Mouse (Mus musculus): ENCODE results near the gene Tomt. TPM values are rescaled to one million over a fixed set of nuclear protein-coding genes. Genes with fewer than 3 reads are reported as not detected.
A peak's percentile ranks its signal among the peaks of the same experiment; 100 is the strongest.
"Not testable (repeated sequence)": the region's sequence is repeated elsewhere in the genome, so short reads cannot be mapped to it uniquely, and the experiment has no call there.

Tomt gene
- polyA plus RNA-seq, 1 experiment from 2014 or later = 0.13 TPM

GRCm38 (mm10) chr7:101937569-101937968 is 31.4 kb upstream of the Tomt start:
- no peak overlapping the region for H3K4me2 ChIP-seq (replicated peaks; ENCODE audit: low read depth, low read length)
- H3K9ac ChIP-seq (replicated peaks; ENCODE audit: low read depth, low read length) = no peak overlapping the region
- no peaks in the 10 kb centered on the region for H3K27me3 ChIP-seq (ENCODE audit: control insufficient read depth, insufficient read depth, low read length)
- 90% methylated on average over 4 of the region's 4 CpGs for WGBS
- H3K9me3 ChIP-seq (ENCODE audit: control insufficient read depth, low read depth, low read length) = no peaks in the 10 kb centered on the region
- H3K36me3 ChIP-seq (ENCODE audit: control insufficient read depth, insufficient read depth, low read length) = no peaks in the 10 kb centered on the region
- no peak overlapping the region for H3K27ac ChIP-seq (ENCODE audit: low read length)
- H3K4me3 ChIP-seq (ENCODE audit: low read depth, low read length) = no peak overlapping the region
- ATAC-seq (ENCODE audit: insufficient number of reproducible peaks, insufficient read depth, low FRiP score, low read depth) = no peak
- peaks cover 3% of the 10 kb centered on the region; the same call in 1 of the 2 replicates for H3K4me1 ChIP-seq (ENCODE audit: control insufficient read depth, insufficient read depth, low read length)

GRCm38 (mm10) chr7:101936996-101937395 is 30.8 kb upstream of the Tomt start:
- peaks cover 4% of the 10 kb centered on the region; the same call in 1 of the 2 replicates for H3K4me1 ChIP-seq (ENCODE audit: control insufficient read depth, insufficient read depth, low read length)
- H3K9me3 ChIP-seq (ENCODE audit: control insufficient read depth, low read depth, low read length) = no peaks in the 10 kb centered on the region
- WGBS = 94% methylated on average over 4 of the region's 4 CpGs
- no peak overlapping the region for H3K4me3 ChIP-seq (ENCODE audit: low read depth, low read length)
- no peaks in the 10 kb centered on the region for H3K27me3 ChIP-seq (ENCODE audit: control insufficient read depth, insufficient read depth, low read length)
- no peak for ATAC-seq (ENCODE audit: insufficient number of reproducible peaks, insufficient read depth, low FRiP score, low read depth)
- no peaks in the 10 kb centered on the region for H3K36me3 ChIP-seq (ENCODE audit: control insufficient read depth, insufficient read depth, low read length)
- H3K4me2 ChIP-seq (replicated peaks; ENCODE audit: low read depth, low read length) = no peak overlapping the region
- H3K27ac ChIP-seq (ENCODE audit: low read length) = no peak overlapping the region
- no peak overlapping the region for H3K9ac ChIP-seq (replicated peaks; ENCODE audit: low read depth, low read length)

- peaks cover 4% of the 10 kb centered on the region; the same call in 1 of the 2 replicates for H3K4me1 ChIP-seq (ENCODE audit: control insufficient read depth, insufficient read depth, low read length)
- no peaks in the 10 kb centered on the region for H3K9me3 ChIP-seq (ENCODE audit: control insufficient read depth, low read depth, low read length)
- no peak overlapping the region for H3K27ac ChIP-seq (ENCODE audit: low read length)
- H3K4me2 ChIP-seq (replicated peaks; ENCODE audit: low read depth, low read length) = no peak overlapping the region
- no peaks in the 10 kb centered on the region for H3K36me3 ChIP-seq (ENCODE audit: control insufficient read depth, insufficient read depth, low read length)
- ATAC-seq (ENCODE audit: insufficient number of reproducible peaks, insufficient read depth, low FRiP score, low read depth) = no peak
- H3K27me3 ChIP-seq (ENCODE audit: control insufficient read depth, insufficient read depth, low read length) = no peaks in the 10 kb centered on the region
- no peak overlapping the region for H3K4me3 ChIP-seq (ENCODE audit: low read depth, low read length)
- 92% methylated on average over 4 of the region's 4 CpGs for WGBS
- no peak overlapping the region for H3K9ac ChIP-seq (replicated peaks; ENCODE audit: low read depth, low read length)
These were observed 29.8 kb upstream of the Tomt start for GRCm38 (mm10) chr7:101935957-101936356.

- Histone ChIP-seq H3K36me3 (ENCODE audit: control insufficient read depth, insufficient read depth, low read length) (no peaks in the 10 kb centered on the region), H3K27me3 (ENCODE audit: control insufficient read depth, insufficient read depth, low read length) (no peaks in the 10 kb centered on the region), H3K27ac (ENCODE audit: low read length) (peak within 1 kb of the TSS; percentile 62), H3K4me2 (replicated peaks; ENCODE audit: low read depth, low read length) (peak within 1 kb of the TSS; percentile 68), H3K4me1 (ENCODE audit: control insufficient read depth, insufficient read depth, low read length) (peaks cover 4% of the 10 kb centered on the region; the same call in 1 of the 2 replicates), H3K9me3 (ENCODE audit: control insufficient read depth, low read depth, low read length) (no peaks in the 10 kb centered on the region), H3K9ac (replicated peaks; ENCODE audit: low read depth, low read length) (peak within 1 kb of the TSS; percentile 65), H3K4me3 (ENCODE audit: low read depth, low read length) (peak within 1 kb of the TSS; percentile 90)
- 0% methylated on average over 40 of the region's 40 CpGs for WGBS
- peak; percentile 98 for ATAC-seq (ENCODE audit: insufficient number of reproducible peaks, insufficient read depth, low FRiP score, low read depth)
These were observed 27.6 kb upstream of the Tomt start, which contains the start of the genes Lrrc51 and Numa1 for GRCm38 (mm10) chr7:101933751-101934240. Gene Lrrc51, minus strand, starts transcription at chr7:101933895. Gene Numa1, plus strand, starts transcription at chr7:101934111.

- H3K27ac ChIP-seq (ENCODE audit: low read length) = peak overlapping the region; percentile 41; the same call in 1 of the 2 replicates
- H3K36me3 ChIP-seq (ENCODE audit: control insufficient read depth, insufficient read depth, low read length) = no peaks in the 10 kb centered on the region
- peak overlapping the region; percentile 90 for H3K4me3 ChIP-seq (ENCODE audit: low read depth, low read length)
- ATAC-seq (ENCODE audit: insufficient number of reproducible peaks, insufficient read depth, low FRiP score, low read depth) = peak; percentile 26; the same call in 1 of the 2 replicates
- no peaks in the 10 kb centered on the region for H3K27me3 ChIP-seq (ENCODE audit: control insufficient read depth, insufficient read depth, low read length)
- no peaks in the 10 kb centered on the region for H3K9me3 ChIP-seq (ENCODE audit: control insufficient read depth, low read depth, low read length)
- peak overlapping the region; percentile 42 for H3K4me2 ChIP-seq (replicated peaks; ENCODE audit: low read depth, low read length)
- peaks cover 4% of the 10 kb centered on the region; the same call in 1 of the 2 replicates for H3K4me1 ChIP-seq (ENCODE audit: control insufficient read depth, insufficient read depth, low read length)
- 4% methylated on average over 15 of the region's 15 CpGs for WGBS
- peak overlapping the region; percentile 65 for H3K9ac ChIP-seq (replicated peaks; ENCODE audit: low read depth, low read length)
These were observed 27.1 kb upstream of the Tomt start for GRCm38 (mm10) chr7:101933300-101933699.

- peak overlapping the region; percentile 90; the same call in 1 of the 2 replicates for H3K4me3 ChIP-seq (ENCODE audit: low read depth, low read length)
These were observed 26.4 kb upstream of the Tomt start for GRCm38 (mm10) chr7:101932551-101932950.

GRCm38 (mm10) chr7:101928093-101928492 is 21.9 kb upstream of the Tomt start:
- H3K4me3 ChIP-seq (ENCODE audit: low read depth, low read length) = no peak overlapping the region
- WGBS = 83% methylated on average over 3 of the region's 3 CpGs
- peaks cover 4% of the 10 kb centered on the region; the same call in 1 of the 2 replicates for H3K4me1 ChIP-seq (ENCODE audit: control insufficient read depth, insufficient read depth, low read length)
- no peaks in the 10 kb centered on the region for H3K36me3 ChIP-seq (ENCODE audit: control insufficient read depth, insufficient read depth, low read length)
- no peak overlapping the region for H3K4me2 ChIP-seq (replicated peaks; ENCODE audit: low read depth, low read length)
- no peak overlapping the region for H3K9ac ChIP-seq (replicated peaks; ENCODE audit: low read depth, low read length)
- H3K9me3 ChIP-seq (ENCODE audit: control insufficient read depth, low read depth, low read length) = no peaks in the 10 kb centered on the region
- ATAC-seq (ENCODE audit: insufficient number of reproducible peaks, insufficient read depth, low FRiP score, low read depth) = no peak
- H3K27ac ChIP-seq (ENCODE audit: low read length) = no peak overlapping the region
- no peaks in the 10 kb centered on the region for H3K27me3 ChIP-seq (ENCODE audit: control insufficient read depth, insufficient read depth, low read length)

More at GRCm38 (mm10) chr7:101932551-101932950, 26.4 kb upstream of the Tomt start:
- 79% methylated on average over 1 of the region's 1 CpGs for WGBS
- Histone ChIP-seq H3K4me2 (replicated peaks; ENCODE audit: low read depth, low read length) (peak overlapping the region; percentile 42), H3K27me3 (ENCODE audit: control insufficient read depth, insufficient read depth, low read length) (no peaks in the 10 kb centered on the region), H3K4me1 (ENCODE audit: control insufficient read depth, insufficient read depth, low read length) (peaks cover 4% of the 10 kb centered on the region; the same call in 1 of the 2 replicates), H3K36me3 (ENCODE audit: control insufficient read depth, insufficient read depth, low read length) (no peaks in the 10 kb centered on the region), H3K9me3 (ENCODE audit: control insufficient read depth, low read depth, low read length) (no peaks in the 10 kb centered on the region), H3K9ac (replicated peaks; ENCODE audit: low read depth, low read length) (no peak overlapping the region), H3K27ac (ENCODE audit: low read length) (peak overlapping the region; percentile 41; the same call in 1 of the 2 replicates)
- ATAC-seq (ENCODE audit: insufficient number of reproducible peaks, insufficient read depth, low FRiP score, low read depth) = no peak

- H3K27me3 ChIP-seq (ENCODE audit: control insufficient read depth, insufficient read depth, low read length); ATAC-seq (ENCODE audit: insufficient number of reproducible peaks, insufficient read depth, low FRiP score, low read depth); H3K27ac ChIP-seq (ENCODE audit: low read length); H3K9me3 ChIP-seq (ENCODE audit: control insufficient read depth, low read depth, low read length); H3K36me3 ChIP-seq (ENCODE audit: control insufficient read depth, insufficient read depth, low read length); H3K4me1 ChIP-seq (ENCODE audit: control insufficient read depth, insufficient read depth, low read length); H3K4me3 ChIP-seq (ENCODE audit: low read depth, low read length); H3K4me2 ChIP-seq (replicated peaks; ENCODE audit: low read depth, low read length); H3K9ac ChIP-seq (replicated peaks; ENCODE audit: low read depth, low read length): not testable (repeated sequence)
These were observed 19.7 kb upstream of the Tomt start for GRCm38 (mm10) chr7:101925892-101926291.

- H3K9me3 ChIP-seq (ENCODE audit: control insufficient read depth, low read depth, low read length) = no peaks in the 10 kb centered on the region
- WGBS = 13% methylated on average over 1 of the region's 1 CpGs
- H3K4me2 ChIP-seq (replicated peaks; ENCODE audit: low read depth, low read length) = no peak overlapping the region
- H3K27me3 ChIP-seq (ENCODE audit: control insufficient read depth, insufficient read depth, low read length) = no peaks in the 10 kb centered on the region
- H3K9ac ChIP-seq (replicated peaks; ENCODE audit: low read depth, low read length) = no peak overlapping the region
- no peak overlapping the region for H3K4me3 ChIP-seq (ENCODE audit: low read depth, low read length)
- no peak overlapping the region for H3K27ac ChIP-seq (ENCODE audit: low read length)
- no peaks in the 10 kb centered on the region for H3K4me1 ChIP-seq (ENCODE audit: control insufficient read depth, insufficient read depth, low read length)
- H3K36me3 ChIP-seq (ENCODE audit: control insufficient read depth, insufficient read depth, low read length) = peaks cover 4% of the 10 kb centered on the region; the same call in 1 of the 2 replicates
- ATAC-seq (ENCODE audit: insufficient number of reproducible peaks, insufficient read depth, low FRiP score, low read depth) = no peak
These were observed 11.9 kb upstream of the Tomt start for GRCm38 (mm10) chr7:101918071-101918470.
